Mouse (Mus musculus): ENCODE measurements around the gene Baiap2. TPM values are rescaled to one million over a fixed set of nuclear protein-coding genes. Genes with fewer than 3 reads are reported as not detected.

The Baiap2 gene
- polyA plus RNA-seq, 1 experiment from 2014 or later: 15.3 TPM

GRCm38 (mm10) chr11:120017011-120017410 is 74.4 kb downstream of the Baiap2 start:
- no peak for ATAC-seq (ENCODE audit: insufficient number of reproducible peaks, insufficient read depth, low FRiP score, low TSS enrichment)
- H3K4me1 ChIP-seq: peaks cover 21% of the 10 kb centered on the region
- peaks cover 8% of the 10 kb centered on the region for H3K27me3 ChIP-seq
- no peak overlapping the region for H3K9ac ChIP-seq
- no peak overlapping the region for H3K4me3 ChIP-seq
- H3K27ac ChIP-seq: no peak overlapping the region
- WGBS: 81% methylated on average over 8 of the region's 8 CpGs
- H3K36me3 ChIP-seq: no peaks in the 10 kb centered on the region
- H3K9me3 ChIP-seq: no peaks in the 10 kb centered on the region
- no peak overlapping the region for H3K4me2 ChIP-seq (replicated peaks)

GRCm38 (mm10) chr11:120019542-120020440 is 77.2 kb downstream of the Baiap2 start:
- H3K27ac ChIP-seq: no peak overlapping the region
- peaks cover 11% of the 10 kb centered on the region for H3K4me1 ChIP-seq
- no peaks in the 10 kb centered on the region for H3K9me3 ChIP-seq
- 50% methylated on average over 23 of the region's 23 CpGs for WGBS
- H3K27me3 ChIP-seq: no peaks in the 10 kb centered on the region
- H3K36me3 ChIP-seq: no peaks in the 10 kb centered on the region
- no peak overlapping the region for H3K4me3 ChIP-seq
- ATAC-seq (ENCODE audit: insufficient number of reproducible peaks, insufficient read depth, low FRiP score, low TSS enrichment): no peak
- no peak overlapping the region for H3K9ac ChIP-seq
- no peak overlapping the region for H3K4me2 ChIP-seq (replicated peaks)

DNA sequence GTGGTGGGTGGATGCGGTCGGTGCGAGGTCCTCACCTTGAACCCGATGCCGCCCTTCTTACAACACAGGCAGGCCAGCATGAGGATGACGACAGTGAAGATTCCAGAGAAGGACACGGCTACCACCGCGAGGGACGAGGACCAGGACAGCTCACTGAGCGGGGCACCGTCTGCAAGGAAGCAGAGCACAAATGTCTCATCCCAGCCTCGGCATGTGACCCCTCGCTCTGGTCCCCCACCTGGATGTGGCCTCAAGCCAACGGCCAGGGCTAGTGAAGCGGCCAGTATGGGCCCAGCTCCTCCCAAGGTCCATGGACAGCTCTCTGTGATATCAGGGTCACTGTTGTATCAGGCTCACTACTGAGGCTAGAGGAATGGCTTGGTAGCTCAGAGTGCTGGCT is 78.8 kb downstream of the Baiap2 start:
- Histone ChIP-seq H3K9ac (no peak overlapping the region), H3K27ac (no peak overlapping the region), H3K36me3 (no peaks in the 10 kb centered on the region), H3K4me3 (no peak overlapping the region), H3K4me2 (replicated peaks) (no peak overlapping the region), H3K9me3 (no peaks in the 10 kb centered on the region), H3K4me1 (peaks cover 11% of the 10 kb centered on the region), H3K27me3 (no peaks in the 10 kb centered on the region)
- no peak for ATAC-seq (ENCODE audit: insufficient number of reproducible peaks, insufficient read depth, low FRiP score, low TSS enrichment)
- WGBS: 86% methylated on average over 16 of the region's 16 CpGs

GRCm38 (mm10) chr11:120022216-120022615 is 79.7 kb downstream of the Baiap2 start:
- Histone ChIP-seq H3K9me3 (no peaks in the 10 kb centered on the region), H3K4me3 (no peak overlapping the region), H3K36me3 (no peaks in the 10 kb centered on the region), H3K9ac (no peak overlapping the region), H3K4me1 (peaks cover 11% of the 10 kb centered on the region), H3K27me3 (no peaks in the 10 kb centered on the region), H3K4me2 (replicated peaks) (no peak overlapping the region), H3K27ac (no peak overlapping the region)
- no peak for ATAC-seq (ENCODE audit: insufficient number of reproducible peaks, insufficient read depth, low FRiP score, low TSS enrichment)
- WGBS: 51% methylated on average over 8 of the region's 8 CpGs

DNA sequence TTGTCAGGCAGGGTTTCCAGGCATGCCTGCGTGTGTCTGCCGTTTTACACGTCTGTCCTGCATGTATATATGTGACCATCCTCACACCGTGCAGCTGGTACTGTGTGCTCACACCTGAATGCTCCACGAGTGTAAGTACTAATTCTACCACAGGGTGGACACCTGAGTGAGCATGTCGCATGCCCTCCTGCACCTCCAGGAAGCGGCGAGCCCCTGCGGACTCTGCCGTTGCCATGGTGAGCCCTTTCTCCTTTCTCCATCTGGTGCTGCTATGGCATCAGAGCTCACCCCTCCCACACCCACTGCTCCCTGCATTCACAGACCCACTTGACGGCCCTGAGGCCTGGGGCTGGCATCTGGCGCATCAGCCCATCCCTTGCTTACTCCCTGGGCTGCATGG is 80.3 kb downstream of the Baiap2 start:
- ATAC-seq (ENCODE audit: insufficient number of reproducible peaks, insufficient read depth, low FRiP score, low TSS enrichment): no peak
- Histone ChIP-seq H3K4me2 (replicated peaks) (no peak overlapping the region), H3K27ac (no peak overlapping the region), H3K36me3 (no peaks in the 10 kb centered on the region), H3K27me3 (no peaks in the 10 kb centered on the region), H3K4me1 (peaks cover 11% of the 10 kb centered on the region), H3K4me3 (no peak overlapping the region), H3K9me3 (no peaks in the 10 kb centered on the region), H3K9ac (no peak overlapping the region)
- WGBS: 63% methylated on average over 12 of the region's 12 CpGs

DNA sequence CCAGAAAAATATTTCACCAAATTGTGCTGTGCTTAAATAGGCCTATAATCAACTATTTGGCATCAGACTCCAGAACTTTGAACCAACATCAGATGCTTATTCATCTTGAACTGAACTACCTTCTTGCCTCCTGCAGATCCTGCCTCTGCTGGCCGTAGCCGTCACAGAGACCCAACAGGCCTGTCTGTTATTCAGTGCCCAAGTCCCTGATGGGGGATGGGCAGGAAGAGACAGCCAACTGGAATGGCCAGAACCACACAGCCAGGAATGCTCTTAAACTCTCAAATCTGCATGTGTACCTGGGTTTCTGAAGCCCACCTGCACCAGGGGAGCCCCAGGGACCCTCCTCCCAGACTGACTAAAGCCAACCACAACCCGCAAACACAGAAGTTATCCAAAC is 84.4 kb downstream of the Baiap2 start:
- Histone ChIP-seq H3K9me3 (no peaks in the 10 kb centered on the region), H3K36me3 (no peaks in the 10 kb centered on the region), H3K4me3 (no peak overlapping the region), H3K27ac (no peak overlapping the region), H3K27me3 (no peaks in the 10 kb centered on the region), H3K4me1 (peaks cover 4% of the 10 kb centered on the region; the same call in 1 of the 2 replicates), H3K9ac (no peak overlapping the region), H3K4me2 (replicated peaks) (no peak overlapping the region)
- WGBS: 76% methylated on average over 3 of the region's 3 CpGs
- no peak for ATAC-seq (ENCODE audit: insufficient number of reproducible peaks, insufficient read depth, low FRiP score, low TSS enrichment)

DNA sequence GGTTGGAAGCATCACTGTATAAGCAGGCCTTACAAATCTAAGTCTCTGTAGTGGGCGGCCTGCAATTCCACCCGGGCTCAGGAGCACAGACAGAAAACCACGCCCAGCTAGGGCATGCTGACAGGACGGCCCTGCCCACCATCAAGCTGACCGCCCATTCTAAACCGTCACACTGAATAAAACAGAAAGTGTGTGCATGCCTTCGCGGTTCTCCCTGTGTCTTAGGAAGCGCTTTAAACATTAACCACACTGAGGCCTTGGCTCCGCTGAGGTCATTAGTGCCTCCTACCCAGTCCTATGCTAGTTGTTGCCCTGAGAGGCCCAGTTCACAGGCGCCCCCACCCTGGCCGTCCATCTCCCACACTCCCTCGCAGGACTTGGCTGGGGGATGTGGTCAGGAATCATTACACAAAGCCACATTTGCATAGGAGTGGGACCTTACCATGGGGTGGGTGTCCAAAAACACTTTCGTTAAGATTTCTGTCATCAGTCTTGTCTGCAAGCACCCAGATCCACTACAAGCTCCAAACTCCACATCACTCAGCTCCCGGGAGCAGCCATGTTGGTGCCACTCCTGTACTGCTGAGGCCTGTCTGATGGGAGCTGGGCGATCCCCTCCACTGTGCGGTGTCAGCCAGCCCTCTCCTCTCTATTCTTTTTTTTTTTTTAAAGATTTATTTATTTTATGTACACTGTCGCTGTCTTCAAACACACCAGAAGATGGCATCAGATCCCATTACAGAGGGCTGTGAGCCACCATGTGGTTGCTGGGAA is 85.9 kb downstream of the Baiap2 start:
- H3K4me3 ChIP-seq: no peak overlapping the region
- WGBS: 80% methylated on average over 18 of the region's 18 CpGs

DNA sequence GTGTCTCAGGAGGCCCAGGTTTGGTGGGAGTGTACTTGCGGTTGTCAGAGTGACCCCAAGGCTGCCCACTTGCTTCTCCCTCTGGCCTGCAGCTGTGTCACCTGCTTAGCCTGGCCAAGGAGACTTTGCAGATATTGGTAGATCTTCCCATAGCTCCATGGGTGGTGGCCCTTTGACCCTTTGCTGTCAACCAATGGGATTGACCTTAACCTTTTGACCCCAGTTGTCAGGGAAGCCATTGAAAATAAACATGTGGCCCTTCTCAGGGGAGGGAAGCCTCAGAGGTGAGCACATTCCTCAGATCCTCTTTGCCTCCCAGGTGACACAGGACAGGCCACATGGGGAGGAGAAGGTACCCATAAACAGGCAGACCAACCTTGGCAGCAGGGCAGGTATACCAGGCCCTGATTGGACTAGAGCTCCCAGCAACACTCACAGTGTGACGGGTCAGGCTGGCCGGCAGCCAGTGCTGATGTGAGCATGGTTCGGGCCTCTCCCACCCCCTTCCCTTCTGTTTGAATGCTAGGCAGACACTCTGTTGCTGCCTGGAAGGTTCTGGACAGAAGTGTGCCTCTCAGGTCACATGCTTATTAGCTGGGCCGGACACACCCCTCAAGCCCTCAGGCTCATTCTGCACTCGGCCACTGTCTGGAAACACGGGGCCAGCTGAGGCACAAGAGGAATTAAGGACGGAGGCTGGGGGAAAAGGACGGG is 87.0 kb downstream of the Baiap2 start:
- no peak; the same call in 1 of the 2 replicates for ATAC-seq (ENCODE audit: insufficient number of reproducible peaks, insufficient read depth, low FRiP score, low TSS enrichment)
- no peak overlapping the region for H3K4me3 ChIP-seq
- no peak overlapping the region; the same call in 1 of the 2 replicates for H3K9ac ChIP-seq
- H3K36me3 ChIP-seq: no peaks in the 10 kb centered on the region
- H3K4me2 ChIP-seq (replicated peaks): no peak overlapping the region
- H3K9me3 ChIP-seq: no peaks in the 10 kb centered on the region
- H3K4me1 ChIP-seq: peaks cover 4% of the 10 kb centered on the region
- H3K27ac ChIP-seq: no peak overlapping the region
- 36% methylated on average over 9 of the region's 9 CpGs for WGBS
- H3K27me3 ChIP-seq: no peaks in the 10 kb centered on the region

More for the DNA sequence above, 85.9 kb downstream of the Baiap2 start:
- ATAC-seq (ENCODE audit: insufficient number of reproducible peaks, insufficient read depth, low FRiP score, low TSS enrichment): no peak
- H3K36me3 ChIP-seq: no peaks in the 10 kb centered on the region
- H3K9me3 ChIP-seq: no peaks in the 10 kb centered on the region
- H3K27me3 ChIP-seq: no peaks in the 10 kb centered on the region
- no peak overlapping the region for H3K9ac ChIP-seq
- H3K27ac ChIP-seq: no peak overlapping the region
- H3K4me1 ChIP-seq: peaks cover 4% of the 10 kb centered on the region
- no peak overlapping the region for H3K4me2 ChIP-seq (replicated peaks)

DNA sequence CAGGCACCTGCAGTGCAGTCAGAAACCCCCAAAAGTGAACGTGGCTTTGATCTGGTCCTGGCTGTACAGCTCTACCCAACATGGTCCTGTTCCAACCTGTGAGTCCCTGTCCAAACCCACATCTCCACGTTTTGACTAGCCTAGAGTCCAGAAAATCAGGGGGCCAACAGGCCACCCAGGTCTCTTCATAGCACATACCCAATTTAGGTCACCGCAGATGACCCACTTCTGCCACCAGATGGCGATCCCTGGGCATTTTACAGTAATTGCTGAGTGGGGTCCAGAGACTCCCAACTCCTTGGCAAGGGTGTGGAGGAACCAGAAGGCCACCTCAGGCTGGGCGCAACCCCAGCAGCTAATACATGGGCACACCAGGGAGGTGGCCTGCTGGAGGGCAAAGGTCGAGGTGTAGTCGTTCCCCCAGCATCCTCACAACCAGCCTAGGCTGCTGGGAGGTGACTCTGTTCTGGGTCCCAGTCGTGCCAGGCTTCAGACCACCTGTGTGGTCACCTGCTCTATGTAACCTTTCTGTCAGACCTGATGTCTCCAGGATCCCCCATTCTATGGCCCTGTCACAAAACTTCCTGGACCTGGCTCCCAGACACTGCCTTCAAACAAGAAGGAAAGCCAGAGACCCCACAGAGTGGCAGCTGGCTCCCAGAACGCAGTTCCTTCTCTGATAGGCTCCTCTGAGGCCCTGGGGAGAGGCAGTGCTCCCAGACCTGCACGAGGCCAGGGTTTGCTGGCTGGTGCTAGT is 87.8 kb downstream of the Baiap2 start:
- no peak overlapping the region for H3K4me2 ChIP-seq (replicated peaks)
- H3K36me3 ChIP-seq: no peaks in the 10 kb centered on the region
- no peaks in the 10 kb centered on the region for H3K27me3 ChIP-seq
- H3K4me1 ChIP-seq: peaks cover 4% of the 10 kb centered on the region
- 32% methylated on average over 10 of the region's 10 CpGs for WGBS
- no peak overlapping the region for H3K4me3 ChIP-seq
- no peaks in the 10 kb centered on the region for H3K9me3 ChIP-seq
- H3K9ac ChIP-seq: no peak overlapping the region
- no peak for ATAC-seq (ENCODE audit: insufficient number of reproducible peaks, insufficient read depth, low FRiP score, low TSS enrichment)
- H3K27ac ChIP-seq: no peak overlapping the region

GRCm38 (mm10) chr11:120032052-120032451 is 89.5 kb downstream of the Baiap2 start:
- WGBS: 55% methylated on average over 8 of the region's 8 CpGs
- H3K27me3 ChIP-seq: no peaks in the 10 kb centered on the region
- no peak for ATAC-seq (ENCODE audit: insufficient number of reproducible peaks, insufficient read depth, low FRiP score, low TSS enrichment)
- H3K9me3 ChIP-seq: no peaks in the 10 kb centered on the region
- no peak overlapping the region for H3K4me2 ChIP-seq (replicated peaks)
- H3K36me3 ChIP-seq: no peaks in the 10 kb centered on the region
- no peak overlapping the region for H3K4me3 ChIP-seq
- peaks cover 4% of the 10 kb centered on the region for H3K4me1 ChIP-seq
- H3K9ac ChIP-seq: no peak overlapping the region
- no peak overlapping the region for H3K27ac ChIP-seq

DNA sequence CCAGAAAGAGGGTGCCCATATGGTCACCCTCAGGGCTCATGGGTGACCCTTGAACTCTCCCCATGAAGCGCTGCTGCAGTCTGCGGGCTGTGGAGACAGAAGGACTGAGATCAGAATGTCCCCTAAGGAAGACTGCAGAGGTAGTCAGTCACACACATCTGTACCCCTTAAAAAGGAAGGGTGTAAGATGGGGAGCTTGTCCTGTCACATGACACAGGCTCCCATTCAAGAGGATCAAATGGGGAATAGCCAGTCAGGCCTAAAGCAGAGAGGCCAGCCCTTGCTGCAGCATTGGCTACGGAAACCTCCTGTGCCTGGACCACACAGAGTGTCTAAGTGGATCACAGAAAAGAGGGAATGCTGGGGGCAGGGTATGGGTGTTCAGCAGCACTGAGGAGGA is 90.9 kb downstream of the Baiap2 start:
- no peak for ATAC-seq (ENCODE audit: insufficient number of reproducible peaks, insufficient read depth, low FRiP score, low TSS enrichment)
- no peaks in the 10 kb centered on the region for H3K36me3 ChIP-seq
- H3K27me3 ChIP-seq: no peaks in the 10 kb centered on the region
- 73% methylated on average over 3 of the region's 3 CpGs for WGBS
- no peaks in the 10 kb centered on the region for H3K9me3 ChIP-seq
- no peak overlapping the region for H3K4me2 ChIP-seq (replicated peaks)
- peaks cover 8% of the 10 kb centered on the region for H3K4me1 ChIP-seq
- no peak overlapping the region for H3K4me3 ChIP-seq
- H3K27ac ChIP-seq: no peak overlapping the region
- H3K9ac ChIP-seq: no peak overlapping the region

Data from embryonic facial prominence, embryonic 12.5 days (tissue).